Mouse (Mus musculus) liver, postnatal 0 days (tissue): ENCODE measurements around the gene Ttc39d. TPM values are rescaled to one million over a fixed set of nuclear protein-coding genes. Genes with fewer than 3 reads are reported as not detected.

Experiments
- ATAC-seq: fragments of 200-750 bp; cut with Nextera tagmentation; 2 replicates; pipeline ENCODE4 v1.8.0; 2017; ENCODE audit warnings: mild to moderate bottlenecking, moderate library complexity
- DNase-seq: peaks from one replicate; pipeline ENCODE4 v3.0.0-alpha.2; 2016
- H3K27ac ChIP-seq: fragments of 300-500 bp; sonication (generic); 2 replicates; pipeline ENCODE4 v1.5.1; 2014; ENCODE audit warnings: antibody characterized with exemption, moderate library complexity, mild to moderate bottlenecking, low read depth
- H3K27me3 ChIP-seq: fragments of 300-500 bp; sonication (generic); 2 replicates; pipeline ENCODE4 v1.6.1; 2014; ENCODE audit warnings: low read length, control low read depth, mixed read lengths; ENCODE audit not compliant: insufficient read depth
- H3K36me3 ChIP-seq: fragments of 300-500 bp; sonication (generic); replicated peaks from 2 replicates; pipeline ENCODE4 v1.6.1; 2014; ENCODE audit warnings: mild to moderate bottlenecking, control low read depth, low read length, moderate library complexity, mixed read lengths; ENCODE audit not compliant: insufficient read depth
- H3K4me1 ChIP-seq: fragments of 300-500 bp; sonication (generic); 2 replicates; pipeline ENCODE4 v1.6.1; 2014; ENCODE audit warnings: antibody characterized with exemption, mild to moderate bottlenecking, control low read depth; ENCODE audit not compliant: insufficient read depth
- H3K4me2 ChIP-seq: fragments of 300-500 bp; sonication (generic); 2 replicates; pipeline ENCODE4 v1.6.1; 2014; ENCODE audit warnings: low read depth, mild to moderate bottlenecking, low read length, moderate library complexity, mixed read lengths
- H3K4me3 ChIP-seq: fragments of 300-500 bp; sonication (generic); 2 replicates; pipeline ENCODE4 v1.5.1; 2014; ENCODE audit warnings: low read depth, low read length
- H3K9ac ChIP-seq: fragments of 300-500 bp; sonication (generic); replicated peaks from 2 replicates; pipeline ENCODE4 v1.6.1; 2014; ENCODE audit warnings: mild to moderate bottlenecking, moderate library complexity
- H3K9me3 ChIP-seq: fragments of 300-500 bp; sonication (generic); 2 replicates; pipeline ENCODE4 v1.6.1; 2016; ENCODE audit warnings: mild to moderate bottlenecking, control low read depth, low read length, mixed read lengths
- CTCF ChIP-seq: sonication (generic); IDR thresholded peaks from 2 replicates; pipeline ENCODE4 v1.5.1; 2016; ENCODE audit warnings: antibody characterized with exemption, low read depth
- EP300 ChIP-seq: IDR thresholded peaks from 2 replicates; pipeline ENCODE4 v1.6.1; 2016; ENCODE audit warnings: antibody characterized with exemption, low read depth, mild to moderate bottlenecking
- WGBS: fragments of 180-500 bp; shearing (Covaris S2); extraction: QIAGEN DNeasy Blood & Tissue Kit; methylation state at CpG from one replicate; pipeline ENCODE4 v1.1.7; 2014; ENCODE audit not compliant: insufficient replicate concordance; 5-methylcytosine and 5-hydroxymethylcytosine counted together
- polyA plus RNA-seq: library from polyadenylated mRNA; unstranded; fragments of >200 nt; fragmentation: Nextera tagmentation; extraction: Ambion mirVana; gene quantifications from 2 replicates; pipeline ENCODE4 v1.2.1, GENCODE M21; 2015

Ttc39d gene
- polyA plus RNA-seq, 1 experiment from 2014 or later: not detected

DNA sequence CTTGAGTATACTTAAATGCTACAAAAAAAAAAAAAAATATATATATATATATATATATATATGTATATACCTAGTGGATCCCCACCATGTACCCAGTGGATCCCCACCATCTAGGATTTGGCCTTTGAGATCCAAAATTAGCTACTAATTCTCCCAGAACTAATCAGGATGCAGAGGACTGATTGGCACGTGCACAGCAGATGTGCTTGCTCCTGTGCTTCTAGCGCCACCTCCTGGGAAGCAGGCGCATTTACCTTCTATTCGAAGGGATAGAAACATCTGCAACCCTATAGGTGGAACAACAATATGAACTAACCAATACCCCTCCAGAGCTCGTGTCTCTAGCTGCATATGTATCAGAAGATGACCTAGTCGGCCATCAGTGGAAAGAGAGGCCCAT is 27.3 kb upstream of the Ttc39d start:
- no peak overlapping the region for H3K27ac ChIP-seq
- H3K4me3 ChIP-seq: no peak overlapping the region
- H3K9me3 ChIP-seq: no peaks in the 10 kb centered on the region
- H3K27me3 ChIP-seq: no peaks in the 10 kb centered on the region
- TF ChIP-seq EP300 (no peak), CTCF (peak; percentile 96)
- no peak overlapping the region for H3K9ac ChIP-seq
- DNase-seq: peak; percentile 73
- H3K36me3 ChIP-seq: no peaks in the 10 kb centered on the region; the same call in 1 of the 2 replicates
- 1% methylated on average over 6 of the region's 6 CpGs for WGBS
- ATAC-seq: peak; percentile 87
- H3K4me1 ChIP-seq: peaks cover 3% of the 10 kb centered on the region
- H3K4me2 ChIP-seq: no peak overlapping the region

DNA sequence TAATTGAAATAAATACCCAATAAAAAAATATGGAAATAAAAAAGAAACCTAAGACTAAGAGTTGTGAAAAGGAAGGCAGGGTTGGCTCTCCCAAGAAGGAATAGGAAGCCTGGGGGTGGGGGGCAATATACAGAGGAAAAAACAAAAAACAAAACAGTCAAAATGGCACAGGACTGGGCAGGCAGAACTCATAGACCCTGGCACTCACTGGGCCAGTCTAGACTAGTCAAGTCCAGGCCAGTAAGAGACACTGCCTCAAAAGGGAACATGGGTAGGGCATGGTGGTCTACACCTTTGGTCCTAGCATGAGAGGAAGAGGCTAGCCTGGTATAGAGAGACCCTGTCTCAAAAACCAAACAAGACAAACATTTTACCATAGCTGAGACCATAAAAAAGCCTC is 26.8 kb upstream of the Ttc39d start:
- ATAC-seq (no peak), DNase-seq (no peak)
- no peak for TF ChIP-seq CTCF
- no peak for TF ChIP-seq EP300
- Histone ChIP-seq H3K4me1 (no peaks in the 10 kb centered on the region), H3K27ac (no peak overlapping the region), H3K27me3 (no peaks in the 10 kb centered on the region), H3K9me3 (no peaks in the 10 kb centered on the region), H3K9ac (no peak overlapping the region), H3K4me3 (no peak overlapping the region), H3K36me3 (peaks cover 5% of the 10 kb centered on the region), H3K4me2 (no peak overlapping the region)

DNA sequence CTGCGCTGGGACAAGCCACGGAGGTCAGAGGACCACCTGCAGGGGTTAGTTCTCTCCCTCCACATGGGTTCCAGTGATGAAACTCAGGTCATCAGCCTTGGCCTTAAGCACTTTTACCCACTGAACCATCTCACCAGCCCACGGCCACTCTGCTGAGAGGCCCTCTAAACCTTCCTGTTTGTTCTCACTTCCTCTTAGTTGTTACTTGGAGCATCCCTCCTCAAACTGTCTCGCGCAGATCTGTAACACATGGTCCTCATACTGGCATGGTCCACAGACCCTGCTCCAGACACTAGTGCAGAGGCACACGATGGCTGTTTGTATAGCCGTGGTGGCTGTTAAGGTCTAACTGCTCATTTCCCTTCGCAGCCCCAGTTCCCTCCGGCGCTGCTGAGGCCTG is 23.6 kb upstream of the Ttc39d start:
- no peaks in the 10 kb centered on the region for H3K4me1 ChIP-seq
- H3K4me2 ChIP-seq: no peak overlapping the region
- DNase-seq (no peak), ATAC-seq (no peak)
- no peak overlapping the region for H3K27ac ChIP-seq
- H3K9me3 ChIP-seq: peaks cover 3% of the 10 kb centered on the region; the same call in 1 of the 2 replicates
- no peak for TF ChIP-seq EP300
- no peak for TF ChIP-seq CTCF
- H3K9ac ChIP-seq: no peak overlapping the region
- no peaks in the 10 kb centered on the region for H3K27me3 ChIP-seq
- H3K4me3 ChIP-seq: no peak overlapping the region
- 70% methylated on average over 9 of the region's 10 CpGs for WGBS
- peaks cover 6% of the 10 kb centered on the region for H3K36me3 ChIP-seq

DNA sequence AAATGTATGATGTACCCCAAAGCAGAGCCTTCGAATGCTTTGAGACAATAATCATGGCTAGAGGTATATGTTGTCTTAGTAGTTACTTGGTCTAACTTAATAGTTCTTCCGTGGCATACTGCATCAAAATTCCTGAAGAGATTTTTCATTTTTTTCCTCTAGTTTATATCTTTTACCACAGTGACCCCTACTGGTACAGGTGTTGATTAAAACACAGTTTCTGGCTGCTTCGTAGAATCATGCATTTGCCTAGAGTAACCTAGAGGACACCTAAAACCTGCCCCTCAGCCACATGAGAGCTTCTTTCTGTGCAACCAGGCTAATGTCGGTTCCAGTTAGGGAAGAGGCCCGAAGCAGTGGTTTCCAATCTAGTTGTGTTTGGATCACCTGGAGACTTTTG is 14.2 kb upstream of the Ttc39d start:
- H3K4me3 ChIP-seq: no peak overlapping the region
- ATAC-seq (no peak), DNase-seq (no peak)
- TF ChIP-seq EP300 (no peak), CTCF (peak; percentile 44)
- peaks cover 8% of the 10 kb centered on the region; the same call in 1 of the 2 replicates for H3K36me3 ChIP-seq
- 54% methylated on average over 5 of the region's 5 CpGs for WGBS
- H3K4me1 ChIP-seq: no peaks in the 10 kb centered on the region
- H3K9ac ChIP-seq: no peak overlapping the region
- H3K27ac ChIP-seq: no peak overlapping the region
- H3K4me2 ChIP-seq: no peak overlapping the region
- H3K9me3 ChIP-seq: no peaks in the 10 kb centered on the region
- H3K27me3 ChIP-seq: no peaks in the 10 kb centered on the region

DNA sequence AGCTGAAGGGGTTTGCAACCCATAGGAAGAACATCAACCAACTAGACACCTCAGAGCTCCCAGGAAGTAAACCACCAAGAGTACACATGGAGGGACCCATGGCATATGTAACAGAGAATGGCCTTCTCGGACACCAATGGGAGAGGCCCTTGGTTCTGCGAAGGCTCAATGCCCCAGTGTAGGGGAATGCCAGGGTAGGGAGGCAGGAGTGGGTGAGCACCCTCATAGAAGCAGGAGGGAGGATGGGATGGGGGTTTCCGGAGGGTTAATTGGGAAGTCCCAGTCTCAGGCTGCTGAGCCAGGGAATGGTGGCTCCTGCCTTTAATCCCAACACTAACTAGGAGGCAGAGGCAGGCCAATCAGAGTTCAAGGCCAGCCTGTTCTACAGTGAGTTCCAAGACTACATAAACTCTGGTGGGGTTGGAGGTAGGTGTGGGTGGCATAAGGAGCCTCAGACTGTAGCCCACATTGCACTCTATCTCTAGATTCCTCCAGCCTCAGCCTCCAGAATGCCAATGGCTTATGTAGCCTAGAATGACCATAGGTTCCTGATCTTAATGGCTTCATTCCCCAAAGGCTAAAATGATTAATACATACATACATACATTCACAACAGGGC is 8.0 kb upstream of the Ttc39d start:
- ATAC-seq (no peak), DNase-seq (no peak)
- 89% methylated on average over 3 of the region's 3 CpGs for WGBS
- TF ChIP-seq CTCF: no peak
- TF ChIP-seq EP300: no peak
- H3K36me3 ChIP-seq: peaks cover 51% of the 10 kb centered on the region
- no peak overlapping the region for H3K4me2 ChIP-seq
- H3K27ac ChIP-seq: no peak overlapping the region
- no peaks in the 10 kb centered on the region for H3K4me1 ChIP-seq
- H3K27me3 ChIP-seq: no peaks in the 10 kb centered on the region
- no peaks in the 10 kb centered on the region for H3K9me3 ChIP-seq
- no peak overlapping the region for H3K4me3 ChIP-seq
- H3K9ac ChIP-seq: no peak overlapping the region

DNA sequence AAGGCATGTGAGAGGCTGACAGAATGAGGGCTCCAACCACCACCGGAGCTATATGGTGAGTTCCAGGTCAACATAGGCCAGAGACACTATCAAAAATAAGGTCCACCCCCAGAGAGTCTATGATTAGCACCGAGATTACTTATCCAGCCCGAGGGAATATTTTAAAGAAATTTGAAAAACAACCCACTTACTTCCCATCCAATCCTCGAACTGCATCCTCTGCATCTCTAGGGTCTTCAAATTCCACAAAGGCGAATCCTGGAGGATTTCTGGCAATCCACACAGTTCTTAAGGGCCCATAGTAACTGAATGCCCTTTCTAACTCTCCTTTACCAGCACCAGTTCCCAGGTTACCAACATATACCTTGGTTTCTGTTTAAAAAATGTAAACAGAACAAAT is 1.6 kb upstream of the Ttc39d start:
- H3K4me1 ChIP-seq: peaks cover 10% of the 10 kb centered on the region
- peaks cover 38% of the 10 kb centered on the region for H3K36me3 ChIP-seq
- ATAC-seq: no peak
- H3K27me3 ChIP-seq: no peaks in the 10 kb centered on the region
- DNase-seq: no peak
- 0 out of 2 replicates have a peak overlapping the region, but pooled peaks have one; percentile 95 for H3K27ac ChIP-seq
- H3K9ac ChIP-seq: peak overlapping the region; percentile 92
- 17% methylated on average over 5 of the region's 5 CpGs for WGBS
- peak overlapping the region; percentile 92 for H3K4me3 ChIP-seq
- H3K4me2 ChIP-seq: peak overlapping the region; percentile 87
- H3K9me3 ChIP-seq: no peaks in the 10 kb centered on the region
- TF ChIP-seq EP300 (no peak), CTCF (no peak)
